Mouse (Mus musculus): ENCODE data around the gene Dis3l2. TPM values are rescaled to one million over a fixed set of nuclear protein-coding genes. Genes with fewer than 3 reads are reported as not detected.

The Dis3l2 gene
- polyA plus RNA-seq, 1 experiment: 6.6 TPM

DNA sequence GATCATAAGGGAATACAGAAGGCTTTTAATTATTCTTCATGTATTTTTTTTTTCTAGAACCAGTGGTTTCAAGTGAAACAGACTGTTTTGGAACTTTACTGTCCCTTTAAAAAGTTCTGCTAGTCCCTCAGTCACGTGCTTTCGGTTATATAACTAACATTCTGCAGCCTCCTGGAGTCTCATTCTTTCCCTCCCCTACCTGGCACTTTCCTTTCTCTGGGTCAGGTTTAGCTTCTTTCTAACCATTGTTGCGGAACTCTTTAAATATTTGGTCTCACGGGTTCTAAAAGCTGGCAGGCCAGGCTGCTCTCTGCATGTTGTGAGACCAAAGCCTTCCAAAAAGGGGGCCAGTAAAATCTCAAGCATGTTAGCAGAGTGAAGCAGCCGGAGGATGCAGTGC lies 222.2 kb downstream of the Dis3l2 start:
- Histone ChIP-seq H3K79me3 (ENCODE audit: low read depth) (no peaks in the 10 kb centered on the region), H3K36me3 (ENCODE audit: control insufficient read depth, insufficient read depth) (no peaks in the 10 kb centered on the region), H3ac (ENCODE audit: control insufficient read depth, insufficient read length, low read depth) (no peak overlapping the region), H3K4me3 (ENCODE audit: insufficient read depth, poor library complexity, severe bottlenecking) (no peak overlapping the region), H3K79me2 (ENCODE audit: control insufficient read depth, insufficient read depth) (no peaks in the 10 kb centered on the region), H3K27me3 (ENCODE audit: control insufficient read depth, insufficient read depth, insufficient read length) (no peaks in the 10 kb centered on the region)
- TF ChIP-seq MYOD1 (IDR thresholded peaks at IDR 0.05; ENCODE audit: control insufficient read depth, insufficient read length, low read depth) (no peak), MAX (IDR thresholded peaks at IDR 0.05) (no peak), CTCF (IDR thresholded peaks at IDR 0.05; ENCODE audit: control insufficient read depth, insufficient read depth, insufficient read length) (no peak), USF1 (IDR thresholded peaks at IDR 0.05; ENCODE audit: low read depth) (no peak), CEBPB (IDR thresholded peaks at IDR 0.05; ENCODE audit: low read depth) (no peak), MYOG (IDR thresholded peaks at IDR 0.05; ENCODE audit: control insufficient read depth, extremely low read depth, insufficient read length) (no peak), FOSL1 (IDR thresholded peaks at IDR 0.05; ENCODE audit: insufficient read depth, low read length, poor library complexity, severe bottlenecking) (no peak)

DNA sequence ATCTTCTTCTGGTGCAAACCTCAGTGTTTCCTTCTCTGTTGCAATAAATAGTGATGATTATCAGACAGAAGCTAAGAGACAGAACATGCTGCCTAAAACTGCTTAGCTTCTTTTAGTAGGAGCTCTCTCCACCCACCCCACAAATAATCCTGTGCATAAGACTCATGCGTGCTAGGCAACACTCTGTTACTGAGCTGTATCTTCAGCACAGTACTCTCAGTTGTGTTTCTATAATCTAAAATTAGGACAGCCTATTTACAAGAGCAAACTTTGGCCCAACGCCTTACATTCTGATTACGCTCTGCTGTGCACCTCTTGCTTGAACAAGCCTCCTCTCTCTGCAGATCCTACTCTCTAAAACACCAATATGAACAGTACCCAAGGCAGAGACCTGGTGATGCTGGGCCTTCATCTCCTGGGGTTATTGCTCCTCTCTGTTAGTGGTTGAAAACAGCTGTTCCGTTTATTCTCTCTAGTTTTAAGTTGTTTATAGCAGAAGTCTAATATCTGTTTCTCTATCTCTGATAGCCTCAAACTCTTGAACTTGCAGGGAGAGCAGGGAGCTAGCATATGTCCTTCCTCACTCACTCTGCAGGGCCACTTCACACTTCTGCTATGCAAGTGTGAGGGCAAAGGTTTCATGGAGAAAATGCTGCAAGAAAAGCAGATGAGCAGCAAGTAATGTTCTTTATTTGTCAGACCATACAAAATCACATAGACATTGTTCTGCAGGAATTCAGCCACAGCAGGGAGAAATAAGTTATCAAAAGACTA lies 228.2 kb downstream of the Dis3l2 start:
- H3K27me3 ChIP-seq (ENCODE audit: control insufficient read depth, insufficient read depth, insufficient read length): no peaks in the 10 kb centered on the region
- H3K36me3 ChIP-seq (ENCODE audit: control insufficient read depth, insufficient read depth): no peaks in the 10 kb centered on the region
- TF ChIP-seq MAX (IDR thresholded peaks at IDR 0.05): no peak
- no peak for TF ChIP-seq USF1 (IDR thresholded peaks at IDR 0.05; ENCODE audit: low read depth)
- no peak for TF ChIP-seq MYOG (IDR thresholded peaks at IDR 0.05; ENCODE audit: control insufficient read depth, extremely low read depth, insufficient read length)
- no peak for TF ChIP-seq CEBPB (IDR thresholded peaks at IDR 0.05; ENCODE audit: low read depth)
- no peak for TF ChIP-seq MYOD1 (IDR thresholded peaks at IDR 0.05; ENCODE audit: control insufficient read depth, insufficient read length, low read depth)
- TF ChIP-seq CTCF (IDR thresholded peaks at IDR 0.05; ENCODE audit: control insufficient read depth, insufficient read depth, insufficient read length): no peak
- TF ChIP-seq FOSL1 (IDR thresholded peaks at IDR 0.05; ENCODE audit: insufficient read depth, low read length, poor library complexity, severe bottlenecking): no peak
- H3K4me3 ChIP-seq (ENCODE audit: insufficient read depth, poor library complexity, severe bottlenecking): no peak overlapping the region
- no peaks in the 10 kb centered on the region for H3K79me3 ChIP-seq (ENCODE audit: low read depth)
- no peaks in the 10 kb centered on the region for H3K79me2 ChIP-seq (ENCODE audit: control insufficient read depth, insufficient read depth)
- H3ac ChIP-seq (ENCODE audit: control insufficient read depth, insufficient read length, low read depth): no peak overlapping the region

DNA sequence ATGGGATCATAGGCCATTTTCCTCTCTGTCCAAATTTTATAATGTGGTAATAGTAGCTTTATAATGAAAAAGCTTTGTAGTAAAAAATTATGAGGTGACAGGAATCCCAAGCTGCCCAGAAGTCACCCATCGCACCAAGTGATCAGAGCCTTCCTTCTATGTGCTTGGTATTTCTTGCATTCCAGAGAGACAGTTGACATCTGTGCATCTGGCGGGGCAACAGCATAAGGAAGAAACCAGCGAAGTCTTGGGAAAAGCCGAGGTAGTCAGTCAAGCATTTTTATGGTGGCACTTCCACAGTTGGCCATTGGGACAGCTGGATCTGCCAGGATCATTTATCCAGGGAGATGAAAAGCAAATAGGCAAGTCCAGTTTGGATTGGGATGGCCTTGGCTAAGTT lies 229.2 kb downstream of the Dis3l2 start:
- no peak overlapping the region for H3K4me3 ChIP-seq (ENCODE audit: insufficient read depth, poor library complexity, severe bottlenecking)
- H3K36me3 ChIP-seq (ENCODE audit: control insufficient read depth, insufficient read depth): no peaks in the 10 kb centered on the region
- no peaks in the 10 kb centered on the region for H3K79me2 ChIP-seq (ENCODE audit: control insufficient read depth, insufficient read depth)
- no peak overlapping the region for H3ac ChIP-seq (ENCODE audit: control insufficient read depth, insufficient read length, low read depth)
- no peaks in the 10 kb centered on the region for H3K79me3 ChIP-seq (ENCODE audit: low read depth)
- no peak for TF ChIP-seq MAX (IDR thresholded peaks at IDR 0.05)
- no peak for TF ChIP-seq USF1 (IDR thresholded peaks at IDR 0.05; ENCODE audit: low read depth)
- TF ChIP-seq MYOG (IDR thresholded peaks at IDR 0.05; ENCODE audit: control insufficient read depth, extremely low read depth, insufficient read length): no peak
- no peak for TF ChIP-seq CEBPB (IDR thresholded peaks at IDR 0.05; ENCODE audit: low read depth)
- TF ChIP-seq MYOD1 (IDR thresholded peaks at IDR 0.05; ENCODE audit: control insufficient read depth, insufficient read length, low read depth): no peak
- no peak for TF ChIP-seq FOSL1 (IDR thresholded peaks at IDR 0.05; ENCODE audit: insufficient read depth, low read length, poor library complexity, severe bottlenecking)
- no peak for TF ChIP-seq CTCF (IDR thresholded peaks at IDR 0.05; ENCODE audit: control insufficient read depth, insufficient read depth, insufficient read length)
- no peaks in the 10 kb centered on the region for H3K27me3 ChIP-seq (ENCODE audit: control insufficient read depth, insufficient read depth, insufficient read length)

GRCm38 (mm10) chr1:86933656-86934055 lies 230.0 kb downstream of the Dis3l2 start:
- Histone ChIP-seq H3K27me3 (ENCODE audit: control insufficient read depth, insufficient read depth, insufficient read length) (no peaks in the 10 kb centered on the region), H3K36me3 (ENCODE audit: control insufficient read depth, insufficient read depth) (no peaks in the 10 kb centered on the region), H3K79me2 (ENCODE audit: control insufficient read depth, insufficient read depth) (no peaks in the 10 kb centered on the region), H3K79me3 (ENCODE audit: low read depth) (no peaks in the 10 kb centered on the region), H3K4me3 (ENCODE audit: insufficient read depth, poor library complexity, severe bottlenecking) (no peak overlapping the region), H3ac (ENCODE audit: control insufficient read depth, insufficient read length, low read depth) (no peak overlapping the region)
- TF ChIP-seq CTCF (IDR thresholded peaks at IDR 0.05; ENCODE audit: control insufficient read depth, insufficient read depth, insufficient read length) (no peak), CEBPB (IDR thresholded peaks at IDR 0.05; ENCODE audit: low read depth) (no peak), MYOG (IDR thresholded peaks at IDR 0.05; ENCODE audit: control insufficient read depth, extremely low read depth, insufficient read length) (no peak)

GRCm38 (mm10) chr1:86951501-86952205 lies 248.0 kb downstream of the Dis3l2 start:
- Histone ChIP-seq H3K36me3 (ENCODE audit: control insufficient read depth, insufficient read depth) (no peaks in the 10 kb centered on the region), H3K27me3 (ENCODE audit: control insufficient read depth, insufficient read depth, insufficient read length) (no peaks in the 10 kb centered on the region), H3K79me2 (ENCODE audit: control insufficient read depth, insufficient read depth) (no peaks in the 10 kb centered on the region), H3ac (ENCODE audit: control insufficient read depth, insufficient read length, low read depth) (no peak overlapping the region), H3K4me3 (ENCODE audit: insufficient read depth, poor library complexity, severe bottlenecking) (no peak overlapping the region), H3K79me3 (ENCODE audit: low read depth) (no peaks in the 10 kb centered on the region)
- TF ChIP-seq USF1 (IDR thresholded peaks at IDR 0.05; ENCODE audit: low read depth): no peak
- no peak for TF ChIP-seq CEBPB (IDR thresholded peaks at IDR 0.05; ENCODE audit: low read depth)
- TF ChIP-seq CTCF (IDR thresholded peaks at IDR 0.05; ENCODE audit: control insufficient read depth, insufficient read depth, insufficient read length): no peak
- no peak for TF ChIP-seq MYOD1 (IDR thresholded peaks at IDR 0.05; ENCODE audit: control insufficient read depth, insufficient read length, low read depth)
- no peak for TF ChIP-seq FOSL1 (IDR thresholded peaks at IDR 0.05; ENCODE audit: insufficient read depth, low read length, poor library complexity, severe bottlenecking)
- no peak for TF ChIP-seq MAX (IDR thresholded peaks at IDR 0.05)
- TF ChIP-seq MYOG (IDR thresholded peaks at IDR 0.05; ENCODE audit: control insufficient read depth, extremely low read depth, insufficient read length): no peak
